Mouse (Mus musculus) left cerebral cortex, postnatal 36 days (tissue): ENCODE measurements around the gene Cdh15. TPM values are rescaled to one million over a fixed set of nuclear protein-coding genes. Genes with fewer than 3 reads are reported as not detected.
A peak's percentile ranks its signal among the peaks of the same experiment; 100 is the strongest.

Source experiments
- DNase-seq, 2 experiments: peaks; one replicate each; pipeline ENCODE4 v3.0.0; 2021 to 2022; ENCODE audit warnings: low spot score in 2 of 2, mixed read lengths in 1 of 2
- intact Hi-C: fragments of 180-260 bp; cut with DNase I; formaldehyde crosslinking; loops from one replicate; pipeline ENCODE4 v1.15.1; 2025
- total RNA-seq, 2 experiments: library from RNA; stranded (reverse); gene quantifications; 2 replicates each; pipeline ENCODE4 v1.2.3; 2021

Gene Cdh15
- total RNA-seq, 2 experiments from 2014 or later, result 0.59 to 0.89 TPM

DNA sequence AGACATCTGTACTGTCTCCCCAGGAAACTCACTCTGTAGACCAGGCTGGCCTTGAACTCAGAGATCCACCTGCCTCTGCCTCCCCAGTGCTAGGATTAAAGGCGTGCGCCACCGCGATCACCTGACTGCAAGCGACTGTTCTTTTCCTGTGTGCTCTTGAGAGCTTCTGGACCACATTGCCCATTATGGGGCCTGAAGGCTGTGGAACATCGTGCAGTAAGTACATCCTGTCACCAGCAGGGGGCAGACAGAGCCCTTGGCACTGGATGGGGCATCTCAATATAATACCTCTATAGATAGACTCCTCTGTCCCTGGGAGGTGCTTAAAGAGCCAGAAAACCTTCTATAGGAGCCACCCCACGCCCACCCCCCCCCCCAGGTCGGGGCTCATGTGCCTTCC lies 12.8 kb upstream of the Cdh15 start:
- intact Hi-C loops, result loop anchor here (10.0 kb wide), 1 partner anchor 360 kb away; no protein-coding TSS in a partner anchor
- peak; percentile 61 to 76 for DNase-seq

DNA sequence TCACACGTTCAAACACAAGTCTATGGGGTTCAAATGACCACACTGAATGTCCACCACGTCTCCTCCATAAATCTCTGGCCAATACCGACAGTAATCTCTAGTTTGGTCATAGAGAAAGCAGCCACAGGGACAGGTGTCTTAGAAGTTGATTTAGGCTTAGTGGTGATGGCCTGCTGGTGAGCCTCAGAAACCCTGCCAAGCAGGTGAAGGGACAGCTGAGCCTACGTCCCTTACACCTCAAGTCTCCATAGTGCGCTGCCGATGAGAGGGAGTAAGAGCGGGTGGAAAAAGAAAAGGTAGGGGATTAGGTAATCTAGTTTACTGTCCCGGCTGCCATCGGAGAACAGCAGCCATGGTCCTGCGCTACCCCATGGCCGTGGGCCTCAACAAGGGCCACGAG lies 11.6 kb upstream of the Cdh15 start:
- no peak for DNase-seq
- intact Hi-C loops, result loop anchor here (10.0 kb wide), 1 partner anchor 359 kb away; no protein-coding TSS in a partner anchor

DNA sequence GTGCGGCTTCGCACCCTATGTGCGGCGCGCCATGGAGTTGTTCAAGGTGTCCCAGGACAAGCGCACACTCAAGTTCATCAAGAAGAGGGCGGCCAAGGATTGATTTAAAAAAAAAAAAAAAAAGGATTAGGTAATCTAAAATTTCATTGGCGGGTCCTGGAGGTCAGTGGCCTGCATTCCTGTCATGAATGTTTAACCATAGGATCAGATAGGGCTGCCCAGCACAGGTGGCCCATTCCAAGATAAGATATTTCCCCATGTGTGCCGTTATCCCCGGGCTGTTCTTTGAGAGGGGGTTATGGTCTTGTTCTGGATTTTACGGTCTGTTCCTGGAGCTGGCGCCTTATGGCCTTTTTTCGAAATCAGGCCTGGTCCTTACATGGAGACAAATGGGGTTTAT lies 11.1 kb upstream of the Cdh15 start:
- intact Hi-C loops, result loop anchor here (10.0 kb wide), 1 partner anchor 358 kb away; no protein-coding TSS in a partner anchor
- DNase-seq, result no peak

- DNase-seq, result no peak
- intact Hi-C loops, result no loop called here
These were observed 3.6 kb upstream of the Cdh15 start for GRCm38 (mm10) chr8:122844161-122844560.

DNA sequence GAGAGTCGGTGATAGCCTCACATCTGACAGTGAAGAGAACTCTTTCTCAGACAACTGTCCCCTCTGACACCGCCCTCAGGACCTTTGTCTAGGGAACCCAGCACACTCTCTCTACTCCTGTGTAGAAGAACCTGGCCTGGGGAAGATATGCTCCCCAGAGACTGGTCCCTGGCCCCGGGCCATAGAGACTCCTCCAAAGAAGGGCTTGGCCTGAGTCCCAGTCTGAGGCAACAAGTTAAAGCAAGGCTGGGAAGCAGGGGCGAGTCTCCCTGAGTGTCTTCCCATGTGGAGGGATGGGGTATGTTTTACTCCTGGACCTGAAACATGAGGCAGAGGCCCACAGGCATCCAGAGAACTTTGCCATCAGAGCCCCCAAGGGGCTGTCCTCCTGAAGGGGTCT lies 2.1 kb upstream of the Cdh15 start:
- intact Hi-C loops, result no loop called here
- DNase-seq, result no peak

DNA sequence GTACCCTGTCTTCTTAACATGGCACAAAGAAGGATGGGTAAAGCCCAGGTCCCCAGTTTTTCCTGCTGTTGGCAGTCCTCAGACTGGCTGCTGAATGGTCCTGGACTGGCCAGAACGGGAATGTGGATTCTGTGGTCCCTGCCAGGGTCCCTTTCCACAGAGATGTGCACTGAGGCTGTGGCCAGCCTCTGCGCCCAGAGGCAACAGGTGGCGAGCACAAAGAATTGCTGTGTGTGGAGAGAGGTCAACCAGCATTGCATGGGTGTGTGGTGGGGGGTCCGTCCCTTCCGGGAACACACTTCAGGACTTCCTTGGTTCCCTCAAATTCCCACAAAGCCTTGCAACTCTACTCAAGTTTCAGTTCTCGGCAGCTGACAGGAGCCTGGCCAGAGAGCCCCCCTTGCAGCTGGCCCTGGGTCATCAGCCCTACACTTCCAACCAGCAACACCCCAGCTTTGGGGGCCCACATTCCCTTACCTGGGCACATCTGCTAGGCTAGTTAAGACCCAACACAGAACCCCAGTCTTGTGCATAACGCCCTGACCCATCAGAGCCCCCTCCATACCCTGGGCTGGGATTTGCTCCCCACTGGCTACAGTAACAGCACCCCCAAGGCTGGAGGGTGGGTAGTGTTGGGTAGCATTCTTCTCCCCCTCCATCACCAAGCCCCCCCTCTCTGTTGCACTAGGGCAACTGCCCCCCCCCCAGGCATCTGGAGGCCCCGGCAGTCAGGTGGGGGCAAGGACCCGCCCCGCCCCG lies 1.6 kb downstream of the Cdh15 start:
- DNase-seq, result no peak
- intact Hi-C loops, result no loop called here

DNA sequence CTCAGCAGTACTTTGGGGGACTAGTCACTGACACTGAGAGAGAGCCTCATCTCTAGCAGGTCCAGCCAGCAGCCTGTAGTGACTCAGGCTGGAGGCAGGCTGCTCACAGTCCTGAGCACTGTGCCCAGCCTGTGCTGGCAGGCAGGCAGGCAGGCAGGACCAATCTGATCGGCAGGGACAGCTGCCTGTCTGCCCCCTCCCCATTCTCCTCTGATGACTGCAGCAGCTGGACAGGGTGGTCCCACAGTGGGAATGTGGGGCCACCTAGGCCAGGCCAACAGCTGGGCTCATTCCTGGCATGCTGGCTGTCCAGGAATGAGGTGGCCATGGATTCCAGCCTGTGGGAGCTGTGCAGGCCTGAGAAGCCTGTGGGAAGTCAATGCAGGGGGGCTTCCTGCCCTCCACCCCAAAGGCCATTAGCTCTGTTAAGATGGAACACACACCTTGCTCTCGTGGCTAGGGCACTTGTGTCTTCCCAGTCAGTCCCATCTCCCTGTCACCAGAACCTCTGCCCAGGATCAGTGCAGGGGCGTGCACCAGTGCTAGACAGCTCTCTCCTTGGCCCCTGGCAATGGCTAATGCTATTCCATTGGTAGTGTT lies 3.0 kb downstream of the Cdh15 start:
- no peak for DNase-seq

DNA sequence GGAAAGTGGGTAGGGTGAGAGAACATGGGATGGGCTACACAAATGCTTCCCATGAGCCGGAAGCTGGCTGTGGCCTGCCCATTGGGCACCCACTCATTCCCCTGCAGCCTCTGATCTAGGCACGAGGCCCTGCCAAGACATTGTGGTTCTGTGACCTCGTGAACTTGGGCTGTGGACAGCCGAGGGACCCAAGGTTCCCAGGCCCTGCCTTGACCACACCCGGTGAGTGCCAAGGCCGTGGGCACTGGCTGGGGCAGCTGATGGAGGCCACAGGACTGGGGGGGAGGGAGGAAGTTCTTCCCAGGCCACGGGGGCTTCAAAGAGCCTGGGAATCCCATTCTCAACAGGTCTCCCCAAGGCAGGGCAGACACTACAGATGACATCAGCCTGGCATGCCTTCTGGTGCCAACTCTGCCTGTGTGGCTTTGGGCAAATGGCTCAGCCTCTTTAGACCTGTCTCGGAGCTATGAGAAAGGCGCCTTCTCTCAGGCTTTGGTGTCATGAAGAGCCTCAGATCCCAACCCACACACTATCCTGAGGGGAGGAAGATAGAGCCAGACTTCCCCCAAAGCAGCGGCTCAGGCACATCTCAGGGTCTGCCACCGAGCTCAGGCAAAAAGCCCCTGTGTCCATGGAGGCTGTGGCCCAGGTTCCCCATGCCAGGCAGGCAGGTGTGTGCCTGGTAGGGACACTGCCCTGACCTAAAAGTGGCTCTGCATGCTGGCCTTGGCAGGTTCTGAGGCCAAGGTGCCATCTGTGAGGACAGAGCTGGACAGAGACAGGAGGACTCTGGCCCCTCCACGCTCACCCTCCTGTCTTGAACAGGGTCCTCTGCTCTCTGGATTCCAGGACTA lies 4.2 kb downstream of the Cdh15 start:
- intact Hi-C loops, result no loop called here
- DNase-seq, result no peak

More for the DNA sequence above, 3.0 kb downstream of the Cdh15 start:
- intact Hi-C loops, result no loop called here

DNA sequence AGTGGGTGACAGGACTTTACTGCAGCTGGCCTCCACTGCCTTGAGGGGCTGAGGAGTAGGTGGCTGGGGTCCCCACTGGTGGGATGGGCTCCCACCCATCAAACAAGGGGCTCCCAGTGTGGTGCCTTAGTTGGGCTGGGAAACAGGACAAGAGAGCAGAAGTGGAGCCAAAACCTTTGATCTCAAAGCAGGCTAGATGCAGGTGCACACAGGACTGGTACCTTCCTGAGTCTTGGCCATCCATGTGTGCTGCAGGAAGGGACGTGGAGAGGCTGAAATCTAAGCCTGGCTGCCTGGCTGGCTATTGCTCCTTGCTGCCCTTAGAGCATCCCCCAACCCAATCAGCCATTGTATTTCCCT lies 4.8 kb downstream of the Cdh15 start:
- intact Hi-C loops, result no loop called here
- DNase-seq, result no peak

DNA sequence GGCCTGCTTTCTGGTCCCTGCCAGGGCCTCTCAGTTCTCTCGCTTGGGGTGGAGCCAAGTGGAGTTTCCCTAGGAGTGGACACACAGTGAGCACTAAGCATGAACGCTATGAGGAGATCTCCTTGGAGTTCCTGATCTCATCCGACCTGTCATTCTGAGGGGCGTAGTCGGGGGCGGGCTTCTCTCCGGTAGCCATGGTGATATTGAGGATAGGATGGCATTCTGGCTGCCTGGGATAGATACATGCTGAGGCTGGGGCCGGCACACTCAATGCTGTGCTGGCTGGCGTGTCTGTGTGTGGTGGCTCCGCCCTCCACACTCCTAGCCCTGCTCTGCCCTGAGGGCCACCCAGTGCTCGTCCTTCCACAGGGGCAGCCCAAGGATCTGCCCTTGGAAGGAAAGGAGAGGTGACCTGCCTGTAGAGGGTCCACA lies 5.6 kb downstream of the Cdh15 start:
- DNase-seq, result no peak
- intact Hi-C loops, result no loop called here

- no peak for DNase-seq
- intact Hi-C loops, result no loop called here
These were observed 6.6 kb downstream of the Cdh15 start for GRCm38 (mm10) chr8:122854388-122854787.

DNA sequence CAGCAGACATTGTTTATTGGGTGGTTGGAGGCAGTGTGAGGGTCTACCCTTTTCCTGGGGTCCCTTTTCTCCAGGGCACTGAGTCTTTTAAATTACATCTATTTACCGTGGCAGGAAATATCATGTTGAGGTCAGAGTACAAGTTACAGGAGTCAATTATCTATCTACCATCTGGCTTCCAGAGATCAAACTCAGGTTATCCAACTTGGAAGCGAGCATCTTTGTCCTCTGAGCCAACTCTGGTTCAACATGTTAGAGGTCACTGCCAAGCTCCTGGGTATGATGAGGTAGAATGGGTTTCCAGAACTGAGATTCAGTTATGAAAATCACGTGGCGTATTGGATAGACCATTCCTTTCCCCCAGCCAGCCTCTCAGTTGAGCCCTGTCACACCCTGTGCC lies 7.4 kb downstream of the Cdh15 start:
- intact Hi-C loops, result no loop called here

GRCm38 (mm10) chr8:122856288-122856687 lies 8.5 kb downstream of the Cdh15 start:
- intact Hi-C loops, result no loop called here

More for the DNA sequence above, 7.4 kb downstream of the Cdh15 start:
- DNase-seq, result no peak

DNA sequence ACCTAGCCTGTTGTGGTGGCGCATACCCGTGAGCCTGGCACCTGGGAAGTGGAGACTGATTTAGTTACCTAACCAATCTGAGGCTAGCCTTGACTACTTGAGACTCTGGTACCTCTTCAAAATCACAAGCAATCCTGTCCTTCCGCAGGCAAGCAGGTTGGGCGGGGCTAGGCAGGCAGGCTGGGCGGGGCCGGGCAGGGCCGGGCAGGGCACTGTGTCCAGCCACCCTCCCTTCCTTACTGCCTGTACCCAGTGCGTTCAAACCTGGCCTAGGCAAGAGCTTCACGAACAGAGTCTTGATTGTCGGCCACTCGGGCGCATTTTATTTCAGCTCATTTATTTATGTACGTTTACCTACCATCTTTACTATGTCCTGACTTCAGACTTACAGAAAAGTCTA lies 12.1 kb downstream of the Cdh15 start:
- no peak for DNase-seq
- intact Hi-C loops, result no loop called here

More at GRCm38 (mm10) chr8:122856288-122856687, 8.5 kb downstream of the Cdh15 start:
- no peak for DNase-seq

DNA sequence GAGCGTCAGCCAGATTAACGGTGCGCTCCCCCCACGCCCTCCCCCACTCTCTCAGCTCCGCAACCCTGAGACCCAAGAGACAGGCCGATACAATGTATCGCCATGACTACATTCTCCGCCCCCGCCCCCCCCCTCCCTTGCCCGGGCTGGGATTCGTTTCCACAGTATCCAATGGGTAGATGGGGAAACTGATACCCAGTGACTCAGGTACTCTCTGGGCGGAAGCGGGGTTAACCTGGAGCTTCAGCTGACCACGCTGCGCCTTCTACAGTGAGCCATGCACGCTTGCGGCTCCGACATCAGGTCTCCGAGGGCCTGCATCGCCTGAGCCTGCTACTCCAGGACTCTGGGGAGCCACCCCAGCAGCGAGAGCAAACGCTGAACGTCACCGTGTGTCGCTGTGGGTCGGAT lies 17.0 kb downstream of the Cdh15 start:
- DNase-seq, result no peak
- intact Hi-C loops, result no loop called here

DNA sequence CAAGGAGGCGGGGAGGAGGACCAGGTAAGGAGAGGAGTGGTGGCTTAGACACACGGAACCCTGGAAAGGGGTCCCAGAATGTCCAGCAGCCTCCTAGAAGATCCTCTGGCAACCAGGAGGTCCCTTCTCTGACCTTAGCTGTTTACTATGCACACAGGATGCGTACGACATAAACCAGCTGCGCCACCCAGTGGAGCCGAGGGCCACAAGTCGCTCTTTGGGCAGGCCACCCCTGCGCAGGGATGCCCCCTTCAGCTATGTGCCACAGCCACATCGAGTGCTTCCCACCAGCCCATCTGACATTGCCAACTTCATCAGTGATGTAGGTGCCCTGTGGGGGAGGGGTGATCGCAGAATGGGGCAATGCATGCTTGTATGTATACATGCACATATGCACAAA lies 17.7 kb downstream of the Cdh15 start:
- DNase-seq, result no peak
- intact Hi-C loops, result no loop called here

GRCm38 (mm10) chr8:122866231-122866630 lies 18.5 kb downstream of the Cdh15 start:
- DNase-seq, result no peak
- intact Hi-C loops, result no loop called here

DNA sequence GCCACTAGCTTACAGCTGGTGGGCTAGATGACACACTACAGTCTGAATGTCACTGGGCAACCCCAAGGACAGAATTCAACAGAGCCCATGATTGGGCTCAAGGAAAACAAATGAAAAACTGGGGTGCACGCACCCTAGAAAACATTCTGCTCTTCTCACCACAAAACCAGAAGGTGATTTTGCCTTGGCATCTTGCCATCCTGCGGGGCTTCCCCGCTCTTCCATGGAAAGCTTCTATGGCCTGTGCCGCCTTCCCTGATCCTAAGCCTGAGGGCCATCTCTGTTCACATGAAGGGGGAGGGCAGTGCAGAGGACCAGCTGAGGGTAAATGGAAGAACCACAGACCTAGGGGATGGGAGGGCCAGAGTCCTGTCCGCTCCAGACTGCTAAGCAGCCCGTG lies 20.2 kb downstream of the Cdh15 start:
- no peak for DNase-seq
- intact Hi-C loops, result no loop called here

GRCm38 (mm10) chr8:122870377-122870863 lies 22.7 kb downstream of the Cdh15 start:
- no peak for DNase-seq
- intact Hi-C loops, result no loop called here

DNA sequence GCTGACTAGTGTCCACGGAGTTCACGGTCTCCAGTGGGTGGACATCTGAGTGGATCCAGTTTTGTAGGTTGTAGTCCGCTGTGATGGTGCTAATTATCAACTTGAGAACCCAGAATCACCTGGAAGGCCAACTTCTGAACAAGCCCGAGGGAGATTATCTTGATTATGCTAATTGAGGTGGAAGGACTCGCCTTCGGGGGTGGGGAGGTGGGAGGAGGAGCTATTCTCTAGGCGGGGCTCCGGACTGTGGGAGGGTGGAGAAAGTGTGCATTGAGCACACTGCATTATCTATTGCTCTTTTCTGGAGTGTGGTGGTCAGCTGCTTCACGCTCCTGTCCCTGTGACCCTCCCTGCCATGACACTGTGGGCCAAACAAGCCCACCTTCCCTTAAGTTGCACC lies 23.9 kb downstream of the Cdh15 start:
- intact Hi-C loops, result no loop called here
- DNase-seq, result no peak
